Mouse (Mus musculus) small intestine, adult 2 months (tissue): ENCODE data around the gene Rhbdd1. TPM values are rescaled to one million over a fixed set of nuclear protein-coding genes. Genes with fewer than 3 reads are reported as not detected.
A peak's percentile ranks its signal among the peaks of the same experiment; 100 is the strongest.

ENCODE experiments used
- H3K27ac ChIP-seq: fragments of 200-500 bp; 2 replicates; pipeline ENCODE4 v1.5.1; 2012; ENCODE audit warnings: low read depth, low read length, control low read depth, inconsistent platforms; ENCODE audit not compliant: insufficient read depth
- H3K27me3 ChIP-seq: fragments of 200-500 bp; 2 replicates; pipeline ENCODE4 v1.6.1; 2012; ENCODE audit warnings: mild to moderate bottlenecking, moderate library complexity, low read length, inconsistent platforms; ENCODE audit not compliant: control insufficient read depth, insufficient read depth
- H3K36me3 ChIP-seq: fragments of 200-500 bp; 2 replicates; pipeline ENCODE4 v1.6.1; 2012; ENCODE audit warnings: mild to moderate bottlenecking, low read length, control low read depth, inconsistent platforms; ENCODE audit not compliant: control insufficient read depth, insufficient read depth
- H3K4me1 ChIP-seq: fragments of 200-500 bp; 2 replicates; pipeline ENCODE4 v1.6.1; 2012; ENCODE audit warnings: low read length, inconsistent platforms, mixed read lengths; ENCODE audit not compliant: control insufficient read depth, insufficient read depth, insufficient read length
- H3K4me3 ChIP-seq: fragments of 200-500 bp; 2 replicates; pipeline ENCODE4 v1.5.1; 2012; ENCODE audit warnings: low read depth, mild to moderate bottlenecking, control low read depth, inconsistent platforms, low read length, moderate library complexity
- CTCF ChIP-seq: fragments of 200-500 bp; IDR thresholded peaks from 2 replicates; pipeline ENCODE4 v1.5.1; 2012; ENCODE audit warnings: low read depth, mild to moderate bottlenecking, control low read depth, inconsistent platforms, low read length, moderate library complexity, mixed read lengths; ENCODE audit not compliant: insufficient replicate concordance, insufficient read length; ENCODE audit errors: extremely low read depth
- POLR2A ChIP-seq: fragments of 200-500 bp; IDR thresholded peaks from 2 replicates; pipeline ENCODE4 v1.6.1; 2012; ENCODE audit warnings: low read depth, mild to moderate bottlenecking, control low read depth, inconsistent platforms, low read length, moderate library complexity
- WGBS: fragments of 180-500 bp; shearing (Covaris S2); methylation state at CpG from one replicate; pipeline ENCODE4 v1.1.7; 2018; 5-methylcytosine and 5-hydroxymethylcytosine counted together
- polyA plus RNA-seq: library from polyadenylated mRNA; depleted of rRNA; stranded (reverse); fragments of >200 nt; gene quantifications from 2 replicates; pipeline ENCODE4 v1.2.3, GENCODE M21; 2012

The Rhbdd1 gene
- polyA plus RNA-seq, 1 experiment = 4.9 TPM

- 87% methylated on average over 10 of the region's 10 CpGs for WGBS
These were observed 154.4 kb downstream of the Rhbdd1 start for GRCm38 (mm10) chr1:82470516-82471225.

GRCm38 (mm10) chr1:82473467-82473866 lies 157.2 kb downstream of the Rhbdd1 start:
- Histone ChIP-seq H3K36me3 (no peaks in the 10 kb centered on the region), H3K27ac (no peak overlapping the region), H3K4me1 (no peaks in the 10 kb centered on the region), H3K27me3 (no peaks in the 10 kb centered on the region), H3K4me3 (no peak overlapping the region)
- TF ChIP-seq CTCF = no peak
- TF ChIP-seq POLR2A = no peak

More at GRCm38 (mm10) chr1:82470516-82471225, 154.4 kb downstream of the Rhbdd1 start:
- Histone ChIP-seq H3K4me3 (no peak overlapping the region), H3K36me3 (no peaks in the 10 kb centered on the region), H3K27me3 (no peaks in the 10 kb centered on the region), H3K4me1 (no peaks in the 10 kb centered on the region), H3K27ac (no peak overlapping the region)
- TF ChIP-seq POLR2A (no peak), CTCF (no peak)

GRCm38 (mm10) chr1:82474461-82474961 lies 158.3 kb downstream of the Rhbdd1 start:
- Histone ChIP-seq H3K4me3 (no peak overlapping the region), H3K27me3 (no peaks in the 10 kb centered on the region), H3K4me1 (no peaks in the 10 kb centered on the region), H3K27ac (no peak overlapping the region), H3K36me3 (no peaks in the 10 kb centered on the region)
- WGBS = 18% methylated on average over 4 of the region's 4 CpGs
- TF ChIP-seq CTCF (no peak), POLR2A (no peak)

- WGBS = 77% methylated on average over 5 of the region's 5 CpGs
- TF ChIP-seq POLR2A = no peak
- no peak for TF ChIP-seq CTCF
- no peak overlapping the region for H3K4me3 ChIP-seq
- H3K36me3 ChIP-seq = no peaks in the 10 kb centered on the region
- no peak overlapping the region for H3K27ac ChIP-seq
- no peaks in the 10 kb centered on the region for H3K4me1 ChIP-seq
- no peaks in the 10 kb centered on the region for H3K27me3 ChIP-seq
These were observed 159.0 kb downstream of the Rhbdd1 start for GRCm38 (mm10) chr1:82475254-82475653.

GRCm38 (mm10) chr1:82475821-82476220 lies 159.6 kb downstream of the Rhbdd1 start:
- Histone ChIP-seq H3K27me3 (no peaks in the 10 kb centered on the region), H3K27ac (no peak overlapping the region), H3K4me1 (no peaks in the 10 kb centered on the region), H3K36me3 (no peaks in the 10 kb centered on the region), H3K4me3 (no peak overlapping the region)
- TF ChIP-seq POLR2A = no peak
- WGBS = 84% methylated on average over 4 of the region's 4 CpGs

- WGBS = 52% methylated on average over 11 of the region's 11 CpGs
- Histone ChIP-seq H3K4me3 (no peak overlapping the region), H3K27ac (no peak overlapping the region), H3K36me3 (no peaks in the 10 kb centered on the region), H3K4me1 (no peaks in the 10 kb centered on the region), H3K27me3 (no peaks in the 10 kb centered on the region)
- TF ChIP-seq CTCF (peak; percentile 54; the same call in 1 of the 2 replicates), POLR2A (no peak)
These were observed 160.0 kb downstream of the Rhbdd1 start for GRCm38 (mm10) chr1:82476256-82476655.

GRCm38 (mm10) chr1:82476746-82477145 lies 160.5 kb downstream of the Rhbdd1 start:
- Histone ChIP-seq H3K4me3 (no peak overlapping the region), H3K27ac (no peak overlapping the region), H3K36me3 (no peaks in the 10 kb centered on the region), H3K27me3 (no peaks in the 10 kb centered on the region), H3K4me1 (no peaks in the 10 kb centered on the region)
- TF ChIP-seq POLR2A (no peak), CTCF (no peak)
- 42% methylated on average over 9 of the region's 9 CpGs for WGBS
